Mouse (Mus musculus): ENCODE results near the gene Mpzl3. TPM values are rescaled to one million over a fixed set of nuclear protein-coding genes. Genes with fewer than 3 reads are reported as not detected.

Mpzl3 gene
- polyA plus RNA-seq, 1 experiment from 2014 or later: 3.5 TPM

DNA sequence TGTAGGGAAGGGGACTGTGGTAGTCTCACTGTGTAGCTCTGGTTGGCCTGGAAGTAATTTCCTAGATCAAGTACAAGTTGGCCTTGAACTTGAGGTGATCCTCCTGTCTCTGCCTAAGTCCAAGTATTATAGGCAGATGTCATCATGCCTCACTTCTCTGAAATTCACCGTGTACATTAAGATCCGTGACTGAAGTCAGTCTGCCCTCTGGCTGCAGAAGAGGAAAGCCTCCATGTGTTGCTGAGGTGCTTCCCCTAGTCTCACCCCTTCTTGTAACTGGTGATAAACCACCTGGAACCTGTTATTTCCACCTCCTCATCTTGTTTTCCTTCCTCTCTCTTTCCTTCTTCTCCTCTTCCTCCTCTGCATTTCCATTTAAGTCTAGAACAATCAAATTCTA lies 40.1 kb upstream of the Mpzl3 start:
- TF ChIP-seq CTCF (IDR thresholded peaks at IDR 0.05; ENCODE audit: low read depth): no peak
- no peak overlapping the region for H3K9ac ChIP-seq (ENCODE audit: low read depth, low read length)
- no peak overlapping the region for H3K27ac ChIP-seq
- H3K9me3 ChIP-seq (replicated peaks; ENCODE audit: low read length): no peaks in the 10 kb centered on the region
- no peaks in the 10 kb centered on the region for H3K36me3 ChIP-seq (ENCODE audit: insufficient read depth, low read length)
- DNase-seq (ENCODE audit: low spot score): no peak
- no peaks in the 10 kb centered on the region for H3K27me3 ChIP-seq (ENCODE audit: insufficient read depth, low read length)
- H3K4me1 ChIP-seq (replicated peaks; ENCODE audit: insufficient read depth, low read length): no peaks in the 10 kb centered on the region
- no peak for ATAC-seq (replicated peaks; ENCODE audit: low FRiP score, low read depth)
- H3K4me2 ChIP-seq (ENCODE audit: low read length): no peak overlapping the region
- WGBS: 48% methylated on average over 2 of the region's 2 CpGs
- no peak overlapping the region for H3K4me3 ChIP-seq (replicated peaks; ENCODE audit: low read depth, low read length)

DNA sequence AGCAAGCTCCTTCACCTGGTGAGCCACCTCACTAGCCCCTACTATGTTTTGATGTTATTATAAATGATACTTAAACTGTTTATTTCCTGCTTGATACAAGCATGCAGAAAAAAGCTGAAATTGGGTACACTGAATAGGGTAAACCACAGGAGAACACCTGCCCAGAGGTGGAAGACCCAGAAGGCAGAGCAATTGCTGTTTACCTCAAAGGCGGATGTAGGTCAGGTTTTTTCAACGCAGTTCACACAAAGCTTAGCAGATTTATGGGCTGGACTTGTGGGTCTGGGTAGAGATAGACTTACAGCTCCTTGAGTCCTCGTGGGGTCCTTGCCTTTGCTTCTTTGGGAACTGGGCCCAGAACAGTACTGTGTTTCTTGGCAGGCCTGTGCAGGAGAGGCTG lies 39.1 kb upstream of the Mpzl3 start:
- no peak overlapping the region for H3K4me2 ChIP-seq (ENCODE audit: low read length)
- no peak for DNase-seq (ENCODE audit: low spot score)
- H3K27ac ChIP-seq: no peak overlapping the region
- no peaks in the 10 kb centered on the region for H3K4me1 ChIP-seq (replicated peaks; ENCODE audit: insufficient read depth, low read length)
- TF ChIP-seq CTCF (IDR thresholded peaks at IDR 0.05; ENCODE audit: low read depth): no peak
- H3K9ac ChIP-seq (ENCODE audit: low read depth, low read length): no peak overlapping the region
- 46% methylated on average over 3 of the region's 3 CpGs for WGBS
- no peaks in the 10 kb centered on the region for H3K9me3 ChIP-seq (replicated peaks; ENCODE audit: low read length)
- H3K27me3 ChIP-seq (ENCODE audit: insufficient read depth, low read length): no peaks in the 10 kb centered on the region
- no peaks in the 10 kb centered on the region for H3K36me3 ChIP-seq (ENCODE audit: insufficient read depth, low read length)
- no peak overlapping the region for H3K4me3 ChIP-seq (replicated peaks; ENCODE audit: low read depth, low read length)
- no peak for ATAC-seq (replicated peaks; ENCODE audit: low FRiP score, low read depth)

DNA sequence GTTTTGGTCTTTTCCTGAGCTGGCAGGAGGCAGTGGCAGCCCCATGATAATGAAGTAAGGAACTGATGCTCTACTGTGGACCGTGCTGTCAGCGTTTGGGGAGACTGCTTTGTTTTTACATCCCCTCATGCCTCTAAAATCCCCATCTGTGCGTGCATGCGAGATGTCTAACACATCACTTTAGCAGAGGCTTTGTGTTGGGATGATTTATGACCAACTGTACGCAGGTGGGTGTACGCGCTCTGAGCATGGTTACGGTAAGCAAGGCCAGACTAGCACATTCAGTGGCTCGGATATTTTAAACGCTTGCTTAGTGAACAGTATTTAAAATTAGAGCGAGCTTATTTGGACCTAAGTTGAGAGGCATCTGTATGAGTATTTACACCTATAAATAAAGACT lies 37.0 kb upstream of the Mpzl3 start:
- Histone ChIP-seq H3K36me3 (ENCODE audit: insufficient read depth, low read length) (no peaks in the 10 kb centered on the region), H3K27ac (no peak overlapping the region), H3K9ac (ENCODE audit: low read depth, low read length) (no peak overlapping the region), H3K9me3 (replicated peaks; ENCODE audit: low read length) (no peaks in the 10 kb centered on the region), H3K27me3 (ENCODE audit: insufficient read depth, low read length) (no peaks in the 10 kb centered on the region), H3K4me2 (ENCODE audit: low read length) (no peak overlapping the region), H3K4me1 (replicated peaks; ENCODE audit: insufficient read depth, low read length) (no peaks in the 10 kb centered on the region), H3K4me3 (replicated peaks; ENCODE audit: low read depth, low read length) (no peak overlapping the region)
- no peak for DNase-seq (ENCODE audit: low spot score)
- no peak for ATAC-seq (replicated peaks; ENCODE audit: low FRiP score, low read depth)
- no peak for TF ChIP-seq CTCF (IDR thresholded peaks at IDR 0.05; ENCODE audit: low read depth)
- 65% methylated on average over 11 of the region's 11 CpGs for WGBS

DNA sequence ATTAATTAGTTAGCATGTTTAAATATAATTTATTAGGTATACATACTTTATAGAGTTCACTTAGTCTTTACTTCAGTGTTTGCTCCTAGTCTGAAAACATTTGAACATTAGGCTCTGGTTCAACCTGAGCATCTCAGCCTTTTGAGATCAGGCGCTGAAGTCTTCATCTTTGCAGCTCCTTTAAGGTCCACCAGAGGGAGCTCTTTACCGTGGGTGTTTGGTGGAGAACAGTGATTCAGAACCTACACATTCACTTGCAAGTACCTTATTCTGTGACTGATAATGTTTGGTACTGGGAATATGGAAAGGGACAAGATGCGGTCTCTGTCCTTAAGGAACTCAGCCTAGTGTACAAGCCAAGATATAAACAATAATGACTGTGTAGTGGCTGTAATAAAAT lies 32.2 kb upstream of the Mpzl3 start:
- Histone ChIP-seq H3K4me1 (replicated peaks; ENCODE audit: insufficient read depth, low read length) (no peaks in the 10 kb centered on the region), H3K36me3 (ENCODE audit: insufficient read depth, low read length) (no peaks in the 10 kb centered on the region), H3K27me3 (ENCODE audit: insufficient read depth, low read length) (no peaks in the 10 kb centered on the region), H3K4me3 (replicated peaks; ENCODE audit: low read depth, low read length) (no peak overlapping the region), H3K27ac (no peak overlapping the region), H3K4me2 (ENCODE audit: low read length) (no peak overlapping the region), H3K9me3 (replicated peaks; ENCODE audit: low read length) (no peaks in the 10 kb centered on the region), H3K9ac (ENCODE audit: low read depth, low read length) (no peak overlapping the region)
- TF ChIP-seq CTCF (IDR thresholded peaks at IDR 0.05; ENCODE audit: low read depth): peak; percentile 95
- DNase-seq (ENCODE audit: low spot score) (peak; percentile 82), ATAC-seq (replicated peaks; ENCODE audit: low FRiP score, low read depth) (no peak; the same call in 1 of the 2 replicates)
- WGBS: 5% methylated on average over 3 of the region's 3 CpGs

DNA sequence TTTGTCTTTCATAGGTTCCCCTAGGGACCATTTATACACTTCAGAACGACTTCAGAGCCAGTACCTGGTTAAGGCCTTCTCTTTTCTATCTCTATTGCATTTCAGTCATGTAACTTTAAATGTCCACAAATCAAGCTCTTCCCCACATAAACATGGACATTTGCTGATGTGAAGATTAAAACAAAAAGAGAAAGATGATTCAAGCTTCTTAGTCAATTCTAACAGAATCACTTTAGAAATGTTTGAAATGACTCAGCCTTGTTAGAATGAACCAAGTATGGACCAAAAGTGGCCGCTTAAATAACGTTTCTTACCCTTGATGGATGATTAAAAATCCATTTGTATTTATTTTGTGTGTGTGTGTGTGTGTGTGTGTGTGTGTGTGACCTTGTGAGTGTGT lies 31.3 kb upstream of the Mpzl3 start:
- WGBS: 63% methylated on average over 3 of the region's 3 CpGs

DNA sequence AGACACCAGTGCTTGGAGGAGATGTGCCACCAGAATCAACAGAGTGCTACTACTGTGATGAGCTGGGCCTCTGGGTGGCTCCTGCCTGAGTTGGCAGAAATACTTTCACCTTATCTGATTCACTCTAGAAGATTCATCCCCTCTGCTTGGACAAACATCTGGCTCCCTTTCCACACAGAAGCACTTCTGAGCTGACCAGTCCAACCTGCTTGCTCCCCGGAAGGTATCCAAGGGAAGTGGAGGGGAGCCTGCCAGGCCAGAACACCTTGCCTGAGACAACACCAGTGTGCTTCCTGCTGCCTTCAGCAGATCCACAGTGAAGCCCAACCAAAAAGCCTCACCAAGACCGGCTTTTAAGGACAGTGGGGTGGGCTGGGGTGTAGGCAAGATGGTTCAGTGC lies 30.8 kb upstream of the Mpzl3 start:
- ATAC-seq (replicated peaks; ENCODE audit: low FRiP score, low read depth): no peak
- Histone ChIP-seq H3K9me3 (replicated peaks; ENCODE audit: low read length) (no peaks in the 10 kb centered on the region), H3K4me2 (ENCODE audit: low read length) (no peak overlapping the region), H3K27me3 (ENCODE audit: insufficient read depth, low read length) (no peaks in the 10 kb centered on the region), H3K4me3 (replicated peaks; ENCODE audit: low read depth, low read length) (no peak overlapping the region), H3K36me3 (ENCODE audit: insufficient read depth, low read length) (no peaks in the 10 kb centered on the region), H3K27ac (no peak overlapping the region), H3K9ac (ENCODE audit: low read depth, low read length) (no peak overlapping the region), H3K4me1 (replicated peaks; ENCODE audit: insufficient read depth, low read length) (no peaks in the 10 kb centered on the region)
- no peak for DNase-seq (ENCODE audit: low spot score)
- 70% methylated on average over 2 of the region's 2 CpGs for WGBS
- TF ChIP-seq CTCF (IDR thresholded peaks at IDR 0.05; ENCODE audit: low read depth): no peak

More for the DNA sequence above, 31.3 kb upstream of the Mpzl3 start:
- Histone ChIP-seq H3K27me3 (ENCODE audit: insufficient read depth, low read length) (no peaks in the 10 kb centered on the region), H3K36me3 (ENCODE audit: insufficient read depth, low read length) (no peaks in the 10 kb centered on the region), H3K27ac (no peak overlapping the region), H3K9me3 (replicated peaks; ENCODE audit: low read length) (no peaks in the 10 kb centered on the region), H3K4me2 (ENCODE audit: low read length) (no peak overlapping the region), H3K9ac (ENCODE audit: low read depth, low read length) (no peak overlapping the region), H3K4me1 (replicated peaks; ENCODE audit: insufficient read depth, low read length) (no peaks in the 10 kb centered on the region), H3K4me3 (replicated peaks; ENCODE audit: low read depth, low read length) (no peak overlapping the region)
- DNase-seq (ENCODE audit: low spot score) (no peak), ATAC-seq (replicated peaks; ENCODE audit: low FRiP score, low read depth) (no peak)
- TF ChIP-seq CTCF (IDR thresholded peaks at IDR 0.05; ENCODE audit: low read depth): no peak

DNA sequence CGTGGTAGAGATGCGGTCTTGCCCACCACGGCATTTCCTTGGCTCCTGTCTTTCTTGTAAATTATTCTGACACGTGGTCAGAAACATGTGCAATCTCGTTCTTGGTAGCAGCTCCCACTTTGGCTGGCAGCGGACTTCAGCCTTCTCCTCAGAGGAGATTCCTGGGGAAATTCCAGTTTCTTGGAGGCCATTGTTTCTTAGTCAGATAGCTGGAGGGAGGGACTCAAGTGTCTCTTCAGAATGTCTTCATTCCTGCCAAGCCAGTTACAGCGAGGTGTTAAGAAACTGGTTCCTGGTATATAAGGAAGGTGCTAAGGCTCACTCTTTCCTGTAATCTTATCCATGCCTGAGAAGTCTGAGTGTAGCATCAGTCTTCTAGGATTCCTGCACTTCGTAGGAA lies 27.6 kb upstream of the Mpzl3 start:
- no peak overlapping the region for H3K4me2 ChIP-seq (ENCODE audit: low read length)
- H3K9ac ChIP-seq (ENCODE audit: low read depth, low read length): no peak overlapping the region
- TF ChIP-seq CTCF (IDR thresholded peaks at IDR 0.05; ENCODE audit: low read depth): no peak
- H3K27me3 ChIP-seq (ENCODE audit: insufficient read depth, low read length): no peaks in the 10 kb centered on the region
- no peak overlapping the region for H3K27ac ChIP-seq
- 70% methylated on average over 8 of the region's 8 CpGs for WGBS
- DNase-seq (ENCODE audit: low spot score) (no peak), ATAC-seq (replicated peaks; ENCODE audit: low FRiP score, low read depth) (no peak)
- H3K36me3 ChIP-seq (ENCODE audit: insufficient read depth, low read length): no peaks in the 10 kb centered on the region
- no peaks in the 10 kb centered on the region for H3K9me3 ChIP-seq (replicated peaks; ENCODE audit: low read length)
- H3K4me1 ChIP-seq (replicated peaks; ENCODE audit: insufficient read depth, low read length): no peaks in the 10 kb centered on the region
- H3K4me3 ChIP-seq (replicated peaks; ENCODE audit: low read depth, low read length): no peak overlapping the region
